Mouse (Mus musculus): ENCODE results near the gene Hoxa13. TPM values are rescaled to one million over a fixed set of nuclear protein-coding genes. Genes with fewer than 3 reads are reported as not detected.

Hoxa13 gene
- total RNA-seq, 2 experiments from 2014 or later = not detected

DNA sequence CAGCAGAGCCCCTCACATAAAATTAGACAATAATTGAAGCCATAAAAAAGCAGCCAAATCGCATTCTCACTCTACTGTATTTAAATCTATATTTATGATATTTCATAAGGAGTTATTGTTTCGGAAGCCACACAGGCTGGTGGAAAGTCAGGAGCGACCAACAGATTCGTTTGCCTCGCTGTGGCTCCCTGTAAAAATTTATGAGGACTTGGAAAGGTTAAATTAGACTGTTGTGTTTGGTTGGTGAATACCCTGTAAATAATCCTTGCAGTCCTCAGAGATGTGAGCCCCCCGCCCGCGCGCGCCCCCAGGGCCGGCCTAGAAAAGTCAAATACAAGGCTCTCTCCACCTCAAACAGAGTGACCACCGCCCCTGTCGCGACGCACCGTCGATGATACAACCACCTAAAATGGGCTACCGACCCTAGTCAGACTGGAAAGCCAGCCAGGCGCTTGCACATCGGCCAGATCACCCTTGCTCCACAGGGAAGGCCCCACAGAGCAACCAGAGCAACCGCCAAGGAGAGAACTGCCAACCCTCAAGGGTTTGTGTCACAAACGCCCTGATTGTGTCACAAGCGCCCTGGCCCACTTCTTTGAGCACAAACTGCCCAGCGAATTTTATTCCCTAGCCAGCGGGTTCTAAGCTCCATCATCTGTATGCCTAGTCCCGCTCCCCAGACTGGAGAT lies 34.0 kb downstream of the Hoxa13 start:
- no peak overlapping the region for H3K4me3 ChIP-seq
- H3K27ac ChIP-seq = no peak overlapping the region
- no peak for TF ChIP-seq CTCF (conservative IDR thresholded peaks at IDR 0.05)
- DNase-seq (ENCODE audit: low spot score in 2 of 2) = no peak

GRCm38 (mm10) chr6:52225612-52226568 lies 34.8 kb downstream of the Hoxa13 start:
- TF ChIP-seq CTCF (conservative IDR thresholded peaks at IDR 0.05) = no peak
- Histone ChIP-seq H3K4me3 (no peak overlapping the region), H3K27ac (no peak overlapping the region)
- DNase-seq (ENCODE audit: low spot score in 2 of 2) = no peak

GRCm38 (mm10) chr6:52224895-52225611 lies 35.6 kb downstream of the Hoxa13 start:
- Histone ChIP-seq H3K4me3 (no peak overlapping the region), H3K27ac (no peak overlapping the region)
- no peak for TF ChIP-seq CTCF (conservative IDR thresholded peaks at IDR 0.05)
- DNase-seq (ENCODE audit: low spot score in 2 of 2) = no peak

DNA sequence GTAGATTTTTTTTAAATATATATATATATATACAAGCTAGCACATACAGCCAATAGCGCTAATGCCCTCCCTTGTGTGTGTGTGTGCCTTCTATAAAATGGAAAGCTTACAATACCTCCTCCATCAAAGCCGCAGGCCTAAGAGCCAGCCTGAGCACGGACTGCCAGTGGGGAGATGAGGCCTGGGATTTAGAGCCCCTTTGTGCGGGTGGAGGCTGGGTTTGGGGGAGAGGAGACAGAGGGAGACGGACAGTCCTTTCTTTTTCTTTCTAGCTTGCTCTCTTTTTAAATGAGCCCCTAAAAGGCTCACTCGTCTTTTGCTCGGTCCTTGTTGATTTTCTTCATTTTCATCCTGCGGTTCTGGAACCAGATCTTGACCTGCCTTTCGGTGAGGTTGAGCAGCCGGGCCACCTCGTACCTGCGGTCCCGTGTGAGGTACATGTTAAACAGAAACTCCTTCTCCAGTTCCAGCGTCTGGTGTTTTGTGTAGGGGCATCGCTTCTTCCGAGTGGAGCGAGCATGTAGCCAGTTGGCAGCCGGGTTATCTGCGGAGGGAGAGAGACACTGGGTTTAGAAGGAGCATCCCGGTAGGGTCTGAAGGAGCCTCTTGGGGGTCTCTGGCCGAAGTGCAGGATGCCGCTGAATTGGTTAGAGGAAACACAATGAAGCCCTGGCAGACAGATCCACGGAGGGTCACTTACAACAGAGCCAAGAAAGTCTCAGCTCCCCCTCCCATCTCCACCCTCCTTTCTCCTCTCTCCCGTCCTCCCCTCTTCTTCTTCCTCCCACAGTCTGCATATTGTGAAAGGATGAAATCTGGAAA lies 36.5 kb downstream of the Hoxa13 start:
- Histone ChIP-seq H3K27ac (no peak overlapping the region), H3K4me3 (no peak overlapping the region)
- no peak for DNase-seq (ENCODE audit: low spot score in 2 of 2)
- TF ChIP-seq CTCF (conservative IDR thresholded peaks at IDR 0.05) = no peak

- Histone ChIP-seq H3K27ac (no peak overlapping the region), H3K4me3 (no peak overlapping the region)
- no peak for TF ChIP-seq CTCF (conservative IDR thresholded peaks at IDR 0.05)
- no peak for DNase-seq (ENCODE audit: low spot score in 2 of 2)
These were observed 38.0 kb downstream of the Hoxa13 start for GRCm38 (mm10) chr6:52222729-52223128.

DNA sequence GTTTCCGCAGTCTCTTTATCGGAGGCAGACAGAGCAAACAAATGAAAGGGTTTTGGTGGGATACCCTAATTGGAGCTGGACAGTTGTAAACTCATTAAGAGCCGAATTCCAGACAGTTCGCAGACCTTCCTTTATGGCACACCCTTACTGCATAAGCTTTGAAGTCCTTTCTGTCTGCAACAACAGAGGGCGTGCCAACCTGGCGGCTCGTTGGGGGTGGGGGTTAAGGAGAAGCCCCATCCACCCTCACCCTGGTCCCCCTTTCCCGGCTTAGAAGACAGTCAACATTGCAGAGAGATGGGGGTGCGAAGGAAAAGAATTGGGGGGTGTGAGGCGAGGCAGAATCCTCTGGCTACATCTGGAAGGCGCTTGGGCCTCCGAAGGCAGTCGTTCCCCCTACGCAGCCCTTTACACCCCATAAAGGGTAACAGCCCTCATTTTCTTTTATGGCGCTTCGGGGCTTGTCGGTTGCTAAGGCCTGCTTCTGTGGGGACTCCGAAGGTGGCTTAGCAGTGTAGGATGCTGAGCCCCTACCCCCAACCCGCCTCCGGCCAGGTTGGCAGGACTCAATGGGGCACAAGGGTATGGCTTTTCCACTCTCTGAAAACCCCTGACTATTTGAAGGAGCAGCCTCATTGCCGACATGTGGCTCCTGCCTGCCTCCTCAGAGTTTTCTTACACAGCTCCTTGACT lies 38.5 kb downstream of the Hoxa13 start:
- H3K4me3 ChIP-seq = peak overlapping the region; percentile 63; the same call in 1 of the 2 replicates
- no peak overlapping the region for H3K27ac ChIP-seq
- no peak for DNase-seq (ENCODE audit: low spot score in 2 of 2)
- TF ChIP-seq CTCF (conservative IDR thresholded peaks at IDR 0.05) = no peak

GRCm38 (mm10) chr6:52221337-52221992 lies 39.2 kb downstream of the Hoxa13 start, which contains the start of gene Hoxa7:
Gene Hoxa7, minus strand, starts transcription at chr6:52221854.
- no peak within 1 kb of the TSS for H3K27ac ChIP-seq
- peak within 1 kb of the TSS; percentile 63 for H3K4me3 ChIP-seq
- DNase-seq (ENCODE audit: low spot score in 2 of 2) = peak; percentile 68 to 81
- TF ChIP-seq CTCF (conservative IDR thresholded peaks at IDR 0.05) = peak; percentile 100

DNA sequence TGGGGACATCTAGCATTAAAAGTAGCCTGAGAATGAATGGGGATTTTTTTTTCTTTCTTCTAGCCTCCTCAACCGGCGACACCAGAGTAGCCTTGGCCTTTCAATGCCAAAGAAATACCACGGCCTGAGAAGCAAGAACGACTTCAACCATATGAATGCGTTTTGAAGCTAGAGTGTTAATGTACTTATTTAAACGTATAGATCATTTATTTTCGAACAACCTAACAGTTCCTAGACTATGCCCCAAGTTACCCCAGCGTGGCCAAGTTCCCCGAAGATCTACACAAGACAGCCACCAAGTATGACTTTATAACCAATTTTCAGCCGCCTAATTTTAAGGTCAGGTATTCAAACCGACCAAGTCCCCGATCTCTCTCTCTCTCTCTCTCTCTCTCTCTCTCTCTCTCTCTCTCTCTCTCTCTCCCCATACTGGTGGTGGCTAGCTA lies 39.8 kb downstream of the Hoxa13 start:
- H3K4me3 ChIP-seq = peak overlapping the region; percentile 63; the same call in 1 of the 2 replicates
- no peak overlapping the region for H3K27ac ChIP-seq
- TF ChIP-seq CTCF (conservative IDR thresholded peaks at IDR 0.05) = no peak
- no peak for DNase-seq (ENCODE audit: low spot score in 2 of 2)

DNA sequence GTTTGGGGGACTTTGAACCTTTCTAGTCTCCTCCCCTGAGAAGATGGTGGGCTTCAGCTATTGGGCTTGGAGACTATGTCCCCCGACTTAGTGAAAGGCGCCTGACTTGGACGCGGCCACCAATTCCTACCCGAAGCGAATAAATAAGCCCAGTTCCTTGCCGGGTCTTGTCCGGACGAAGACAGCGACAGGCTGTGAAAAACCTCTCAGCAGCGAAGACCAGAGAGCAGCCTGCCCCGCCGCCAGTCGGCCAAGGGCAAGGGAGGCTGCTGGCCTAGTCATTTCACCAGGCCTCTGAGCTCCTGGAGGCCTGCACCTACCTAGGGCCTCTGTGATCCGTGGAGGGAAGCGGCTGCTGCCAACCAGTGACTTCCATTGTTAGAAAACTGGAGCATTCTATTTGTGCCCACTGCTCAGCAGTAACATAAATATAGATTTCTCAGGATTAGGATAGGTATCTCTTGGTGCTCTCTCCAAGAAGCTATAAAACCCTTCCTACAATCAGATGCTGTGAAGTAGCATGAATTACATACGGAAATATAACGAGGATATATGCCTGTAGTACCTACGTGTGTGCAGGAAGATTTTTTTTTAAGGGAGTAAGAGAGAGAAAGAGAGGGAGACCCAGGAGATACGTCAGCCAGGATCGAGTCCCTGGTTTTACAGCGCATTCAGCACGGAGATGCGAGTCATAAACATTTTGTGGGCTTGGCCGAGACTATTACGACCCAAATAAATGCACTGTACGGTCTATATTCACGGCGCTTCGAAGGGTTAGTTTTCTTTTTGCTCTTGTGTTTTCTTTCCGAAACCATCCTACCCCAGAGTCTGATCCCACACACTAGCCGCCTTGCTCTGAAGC lies 40.4 kb downstream of the Hoxa13 start:
- no peak for TF ChIP-seq CTCF (conservative IDR thresholded peaks at IDR 0.05)

DNA sequence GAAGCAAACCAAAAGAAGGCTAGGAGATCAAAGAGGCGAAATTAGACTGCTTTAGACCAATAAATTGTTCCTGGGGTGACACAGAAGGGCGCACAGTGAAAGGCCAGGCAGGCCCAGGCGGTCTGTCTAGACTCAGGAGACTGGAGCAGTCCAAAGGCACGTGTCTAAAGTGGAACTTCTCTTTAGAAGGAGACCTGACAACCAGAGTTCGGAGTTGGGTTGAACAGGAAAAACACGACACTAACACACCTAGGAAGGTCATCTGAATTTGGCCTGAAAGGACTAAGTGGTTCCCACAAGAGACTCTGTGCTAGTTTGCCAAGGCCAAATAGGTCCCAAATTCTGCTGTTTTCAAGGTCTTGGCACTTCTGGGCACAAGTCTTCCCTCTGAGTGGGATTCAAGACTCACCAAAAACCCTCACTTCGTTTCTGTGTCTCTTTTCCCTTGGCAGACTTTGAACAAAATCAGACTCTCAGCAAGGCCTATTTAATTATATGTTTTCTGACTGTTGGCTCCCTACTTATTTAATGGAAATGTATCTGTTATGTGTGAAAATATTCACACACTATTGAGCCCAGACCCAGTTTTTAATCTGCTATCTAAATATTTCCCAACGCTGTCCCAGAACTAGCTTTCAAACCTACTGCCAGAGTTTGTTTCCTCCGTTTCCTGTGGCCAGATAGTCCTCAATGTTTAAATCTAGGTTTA lies 41.3 kb downstream of the Hoxa13 start:
- no peak for TF ChIP-seq CTCF (conservative IDR thresholded peaks at IDR 0.05)
- DNase-seq (ENCODE audit: low spot score in 2 of 2) = no peak
- Histone ChIP-seq H3K27ac (no peak overlapping the region), H3K4me3 (no peak overlapping the region)

More for the DNA sequence above, 40.4 kb downstream of the Hoxa13 start:
- H3K27ac ChIP-seq = no peak overlapping the region
- no peak overlapping the region for H3K4me3 ChIP-seq
- DNase-seq (ENCODE audit: low spot score in 2 of 2) = no peak

Data from layer of hippocampus, adult 2 months (tissue).